Mouse (Mus musculus): Measurements from ENCODE around the gene Gm47969.

DNA sequence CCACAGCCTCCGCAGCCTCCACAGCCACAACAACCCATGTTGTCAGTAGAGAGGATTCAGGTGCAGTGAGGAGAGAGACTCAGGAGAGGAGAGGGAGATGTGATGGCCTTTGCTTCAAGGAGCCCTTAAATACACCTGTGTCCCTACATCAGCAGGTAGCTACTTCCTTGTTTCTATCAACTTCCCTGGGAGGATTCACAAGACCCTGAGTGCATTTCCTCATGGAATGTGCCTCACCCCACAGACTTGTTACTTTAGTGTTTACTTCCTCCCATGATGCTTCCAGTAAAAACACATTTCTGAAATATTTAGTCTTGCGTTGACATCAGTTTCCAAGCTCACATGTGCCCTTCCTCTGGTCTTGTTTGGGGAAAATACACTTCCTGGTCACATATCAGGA is 2.4 kb upstream of the Gm47969 start, which contains the start of gene Krtap28-10:
- TF ChIP-seq POLR2A (IDR thresholded peaks at IDR 0.05; ENCODE audit: low read depth, low read length) (no peak), TCF12 (IDR thresholded peaks at IDR 0.05; ENCODE audit: low read depth, low read length) (no peak), MAX (IDR thresholded peaks at IDR 0.05; ENCODE audit: low read length) (no peak), ETS1 (conservative IDR thresholded peaks at IDR 0.05; ENCODE audit: low read depth, low read length) (no peak), CTCF (conservative IDR thresholded peaks at IDR 0.05 in 1 of 2, IDR thresholded peaks at IDR 0.05 in 1 of 2; ENCODE audit: low read depth in 2 of 2, low read length in 2 of 2) (no peak), ZC3H11A (IDR thresholded peaks at IDR 0.05; ENCODE audit: low read depth, low read length) (no peak), ZKSCAN1 (IDR thresholded peaks at IDR 0.05; ENCODE audit: borderline replicate concordance, low read depth, low read length) (no peak)

Data from CH12.LX (cell line).